Mouse (Mus musculus): ENCODE data around the gene Rnf227. TPM values are rescaled to one million over a fixed set of nuclear protein-coding genes. Genes with fewer than 3 reads are reported as not detected.

Rnf227 gene
- polyA plus RNA-seq, 1 experiment from 2014 or later = 6.6 TPM

GRCm38 (mm10) chr11:69366157-69366854 is 26.0 kb downstream of the Rnf227 start:
- 1% methylated on average over 26 of the region's 26 CpGs for WGBS
- H3K4me2 ChIP-seq = peak overlapping the region; percentile 97
- ATAC-seq (replicated peaks; ENCODE audit: insufficient number of reproducible peaks, insufficient read depth, low FRiP score, low read depth) = peak; percentile 83
- peaks cover 18% of the 10 kb centered on the region for H3K36me3 ChIP-seq
- H3K9ac ChIP-seq = peak overlapping the region; percentile 51
- no peaks in the 10 kb centered on the region for H3K27me3 ChIP-seq
- peaks cover 53% of the 10 kb centered on the region for H3K4me1 ChIP-seq (replicated peaks)
- H3K9me3 ChIP-seq (replicated peaks) = no peaks in the 10 kb centered on the region
- H3K27ac ChIP-seq = peak overlapping the region; percentile 97
- peak overlapping the region; percentile 82 for H3K4me3 ChIP-seq

DNA sequence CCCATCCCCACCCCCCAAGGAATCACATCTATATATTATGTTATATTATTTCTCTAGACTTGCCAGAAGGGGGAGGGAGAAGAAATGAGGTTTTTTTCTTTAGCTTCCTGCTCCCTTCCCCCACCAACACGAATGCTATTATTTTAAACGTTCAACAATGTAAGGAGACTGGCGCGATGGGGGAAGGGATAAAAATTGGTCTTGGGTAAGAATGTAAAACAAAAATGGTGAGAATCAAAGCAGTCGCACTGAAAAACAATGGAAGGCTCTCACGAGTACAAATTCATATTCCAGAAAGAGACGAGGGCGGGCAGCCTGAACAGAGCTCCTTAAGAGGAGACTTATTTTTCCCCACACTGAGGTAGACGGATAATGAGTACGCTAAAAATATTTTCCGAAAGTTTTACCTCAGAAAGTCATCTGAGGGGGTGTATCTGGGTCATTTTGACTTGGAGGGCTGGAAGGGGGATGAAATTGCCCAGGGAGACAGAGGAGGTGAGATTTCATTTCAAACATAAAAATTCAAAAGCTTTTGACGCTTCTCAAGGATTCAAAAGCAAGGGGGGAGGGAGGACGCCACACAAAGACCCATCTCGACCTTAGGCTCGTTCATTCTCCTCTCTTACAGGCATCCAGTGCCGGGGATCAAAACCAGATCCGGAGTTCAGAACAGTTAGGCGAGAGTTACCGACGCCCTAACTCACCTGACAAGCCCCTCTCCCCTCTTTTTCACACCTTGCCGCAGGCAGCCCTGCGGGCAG is 26.8 kb downstream of the Rnf227 start:
- ATAC-seq (replicated peaks; ENCODE audit: insufficient number of reproducible peaks, insufficient read depth, low FRiP score, low read depth) = no peak

DNA sequence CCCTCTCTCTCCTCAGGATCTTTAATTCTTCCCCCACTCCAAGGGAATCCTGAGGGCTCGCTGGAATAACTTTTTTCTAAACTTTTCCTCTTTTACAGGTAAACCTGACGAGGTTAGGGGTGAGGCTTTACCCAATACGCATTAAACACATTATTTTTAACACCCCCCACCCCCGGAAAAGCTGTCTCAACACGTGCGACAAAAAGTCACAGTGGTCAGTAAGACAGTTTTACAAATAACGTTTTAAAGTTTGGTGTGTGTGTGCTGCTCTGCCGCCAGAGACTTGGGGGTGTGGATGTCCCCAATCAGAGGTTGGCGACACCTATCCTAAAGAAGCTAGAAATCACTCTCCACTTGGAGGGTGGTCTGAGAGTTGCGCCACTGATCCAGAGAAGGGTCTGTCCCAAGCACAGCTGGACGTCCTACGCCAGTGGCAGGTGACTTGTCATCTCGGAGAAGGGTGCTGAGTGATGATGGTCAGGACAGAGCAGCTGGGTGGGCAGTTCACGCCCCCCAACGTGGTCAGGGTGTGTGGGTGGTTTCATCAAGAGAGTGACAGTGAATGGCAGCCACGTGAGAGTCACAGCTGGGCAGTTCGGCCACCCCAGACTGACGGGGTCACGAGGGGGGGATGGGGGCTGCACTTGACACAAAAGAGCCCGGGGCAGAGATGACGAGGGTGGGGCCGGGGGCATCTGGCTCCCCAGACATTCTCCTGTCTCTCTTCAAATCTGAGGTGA is 27.5 kb downstream of the Rnf227 start:
- H3K4me3 ChIP-seq = peak overlapping the region; percentile 82
- H3K27ac ChIP-seq = peak overlapping the region; percentile 97
- peak overlapping the region; percentile 97 for H3K4me2 ChIP-seq
- under 1% methylated on average over 22 of the region's 22 CpGs for WGBS
- H3K36me3 ChIP-seq = peaks cover 7% of the 10 kb centered on the region
- H3K9ac ChIP-seq = peak overlapping the region; percentile 95
- peaks cover 67% of the 10 kb centered on the region for H3K4me1 ChIP-seq (replicated peaks)
- 0 out of 2 replicates have a peak, but pooled peaks have one; percentile 2 for ATAC-seq (replicated peaks; ENCODE audit: insufficient number of reproducible peaks, insufficient read depth, low FRiP score, low read depth)
- H3K9me3 ChIP-seq (replicated peaks) = no peaks in the 10 kb centered on the region
- H3K27me3 ChIP-seq = no peaks in the 10 kb centered on the region

More for the DNA sequence above, 26.8 kb downstream of the Rnf227 start:
- Histone ChIP-seq H3K4me3 (peak overlapping the region; percentile 82), H3K36me3 (peaks cover 11% of the 10 kb centered on the region), H3K27ac (peak overlapping the region; percentile 97), H3K4me1 (replicated peaks) (peaks cover 60% of the 10 kb centered on the region), H3K4me2 (peak overlapping the region; percentile 97), H3K27me3 (no peaks in the 10 kb centered on the region), H3K9me3 (replicated peaks) (no peaks in the 10 kb centered on the region), H3K9ac (peak overlapping the region; percentile 95)
- WGBS = 2% methylated on average over 22 of the region's 22 CpGs

DNA sequence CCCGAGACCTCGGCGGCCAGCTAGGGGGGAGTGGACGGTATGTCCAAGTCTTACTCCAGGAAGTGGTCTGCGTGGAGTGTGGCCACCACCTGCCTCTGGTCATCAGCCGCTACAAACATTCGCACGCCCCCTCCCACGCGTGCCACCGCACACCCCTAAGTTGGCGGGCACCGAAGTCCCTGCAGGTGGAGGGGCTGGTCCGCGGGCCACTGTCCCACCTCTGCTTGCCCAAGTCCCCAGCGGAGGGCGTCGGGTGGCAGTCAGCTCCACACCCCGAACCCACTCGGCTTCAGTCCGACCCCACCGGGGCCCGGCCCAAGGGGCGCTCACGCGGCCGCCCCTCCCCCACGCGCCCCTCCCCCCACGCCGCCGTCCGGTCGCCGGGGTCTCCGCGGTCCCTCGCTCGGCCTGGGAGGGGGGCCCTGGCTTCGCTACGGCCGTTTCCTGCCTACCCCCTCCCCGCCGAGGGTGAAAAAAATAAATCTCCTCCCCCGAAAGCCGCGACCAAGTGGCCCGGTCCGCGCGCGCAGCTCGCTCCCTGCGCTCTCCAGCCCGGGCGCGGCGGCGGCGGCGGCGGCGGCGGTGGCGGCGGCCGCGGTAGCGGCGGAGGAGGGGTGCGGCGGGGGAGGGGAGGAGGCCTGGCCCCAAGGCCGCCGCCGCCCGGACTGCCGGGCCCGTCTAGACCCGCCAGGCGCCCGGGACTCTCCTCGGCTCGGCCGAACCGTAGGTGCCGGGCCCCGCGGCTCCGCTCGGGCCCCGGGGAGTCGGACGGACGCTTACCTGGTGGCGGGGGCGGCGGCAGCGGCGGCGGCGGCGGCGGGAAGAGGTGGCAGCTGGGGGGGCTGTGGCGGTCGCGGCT is 28.3 kb downstream of the Rnf227 start:
- Histone ChIP-seq H3K36me3 (no peaks in the 10 kb centered on the region), H3K9me3 (replicated peaks) (no peaks in the 10 kb centered on the region), H3K27ac (peak overlapping the region; percentile 97), H3K4me3 (peak overlapping the region; percentile 82), H3K4me1 (replicated peaks) (peaks cover 67% of the 10 kb centered on the region), H3K9ac (peak overlapping the region; percentile 95), H3K4me2 (peak overlapping the region; percentile 97), H3K27me3 (no peaks in the 10 kb centered on the region)
- no peak for ATAC-seq (replicated peaks; ENCODE audit: insufficient number of reproducible peaks, insufficient read depth, low FRiP score, low read depth)
- under 1% methylated on average over 69 of the region's 106 CpGs for WGBS

GRCm38 (mm10) chr11:69369215-69369989 is 29.1 kb downstream of the Rnf227 start, which contains the start of gene Chd3:
Gene Chd3, minus strand, starts transcription at chr11:69369406.
- H3K4me1 ChIP-seq (replicated peaks) = peaks cover 63% of the 10 kb centered on the region
- H3K4me2 ChIP-seq = peak within 1 kb of the TSS; percentile 97
- H3K9ac ChIP-seq = peak within 1 kb of the TSS; percentile 95
- H3K36me3 ChIP-seq = no peaks in the 10 kb centered on the region
- H3K4me3 ChIP-seq = peak within 1 kb of the TSS; percentile 82
- H3K27ac ChIP-seq = peak within 1 kb of the TSS; percentile 97
- no peak for ATAC-seq (replicated peaks; ENCODE audit: insufficient number of reproducible peaks, insufficient read depth, low FRiP score, low read depth)
- no peaks in the 10 kb centered on the region for H3K27me3 ChIP-seq
- H3K9me3 ChIP-seq (replicated peaks) = no peaks in the 10 kb centered on the region
- WGBS = 5% methylated on average over 9 of the region's 34 CpGs

GRCm38 (mm10) chr11:69369990-69370816 is 29.9 kb downstream of the Rnf227 start:
- Histone ChIP-seq H3K4me2 (peak overlapping the region; percentile 97), H3K9me3 (replicated peaks) (no peaks in the 10 kb centered on the region), H3K27me3 (no peaks in the 10 kb centered on the region), H3K36me3 (no peaks in the 10 kb centered on the region), H3K9ac (peak overlapping the region; percentile 95; the same call in 1 of the 2 replicates), H3K27ac (peak overlapping the region; percentile 97), H3K4me1 (replicated peaks) (peaks cover 55% of the 10 kb centered on the region), H3K4me3 (peak overlapping the region; percentile 82)
- ATAC-seq (replicated peaks; ENCODE audit: insufficient number of reproducible peaks, insufficient read depth, low FRiP score, low read depth) = no peak
- WGBS = 36% methylated on average over 2 of the region's 2 CpGs

GRCm38 (mm10) chr11:69370817-69371215 is 30.6 kb downstream of the Rnf227 start:
- ATAC-seq (replicated peaks; ENCODE audit: insufficient number of reproducible peaks, insufficient read depth, low FRiP score, low read depth) = no peak
- peak overlapping the region; percentile 6; the same call in 1 of the 2 replicates for H3K9ac ChIP-seq
- H3K36me3 ChIP-seq = 0 out of 2 replicates have a peak, but pooled peaks cover 3% of the 10 kb centered on the region
- H3K4me1 ChIP-seq (replicated peaks) = peaks cover 48% of the 10 kb centered on the region
- peak overlapping the region; percentile 32; the same call in 1 of the 2 replicates for H3K4me2 ChIP-seq
- H3K27ac ChIP-seq = peak overlapping the region; percentile 56
- WGBS = 34% methylated on average over 9 of the region's 9 CpGs
- H3K27me3 ChIP-seq = no peaks in the 10 kb centered on the region
- no peaks in the 10 kb centered on the region for H3K9me3 ChIP-seq (replicated peaks)
- no peak overlapping the region for H3K4me3 ChIP-seq

DNA sequence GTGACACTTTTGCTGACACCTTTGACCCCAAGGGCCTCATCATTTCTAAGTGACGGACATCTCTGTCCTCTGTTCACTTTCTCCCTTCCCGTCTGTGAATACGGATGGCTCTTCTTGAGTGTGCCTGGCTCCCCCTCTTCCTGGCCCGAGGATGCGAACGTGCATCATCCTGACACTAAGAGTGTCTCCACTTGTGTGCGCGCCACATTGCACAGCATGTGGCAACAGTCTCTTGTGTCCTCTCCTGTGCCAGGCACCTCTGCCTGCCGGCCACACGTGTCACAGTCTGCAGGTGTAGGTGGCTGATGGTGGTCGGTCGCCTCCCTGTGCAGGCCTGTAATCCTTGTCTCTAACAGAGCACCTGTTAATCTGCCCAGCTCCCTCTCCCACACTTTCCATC is 31.3 kb downstream of the Rnf227 start:
- Histone ChIP-seq H3K27ac (peak overlapping the region; percentile 69; the same call in 1 of the 2 replicates), H3K36me3 (0 out of 2 replicates have a peak, but pooled peaks cover 3% of the 10 kb centered on the region), H3K9me3 (replicated peaks) (no peaks in the 10 kb centered on the region), H3K4me1 (replicated peaks) (peaks cover 42% of the 10 kb centered on the region), H3K27me3 (no peaks in the 10 kb centered on the region), H3K4me3 (no peak overlapping the region), H3K4me2 (0 out of 2 replicates have a peak overlapping the region, but pooled peaks have one; percentile 16), H3K9ac (no peak overlapping the region)
- no peak for ATAC-seq (replicated peaks; ENCODE audit: insufficient number of reproducible peaks, insufficient read depth, low FRiP score, low read depth)
- 56% methylated on average over 12 of the region's 12 CpGs for WGBS

DNA sequence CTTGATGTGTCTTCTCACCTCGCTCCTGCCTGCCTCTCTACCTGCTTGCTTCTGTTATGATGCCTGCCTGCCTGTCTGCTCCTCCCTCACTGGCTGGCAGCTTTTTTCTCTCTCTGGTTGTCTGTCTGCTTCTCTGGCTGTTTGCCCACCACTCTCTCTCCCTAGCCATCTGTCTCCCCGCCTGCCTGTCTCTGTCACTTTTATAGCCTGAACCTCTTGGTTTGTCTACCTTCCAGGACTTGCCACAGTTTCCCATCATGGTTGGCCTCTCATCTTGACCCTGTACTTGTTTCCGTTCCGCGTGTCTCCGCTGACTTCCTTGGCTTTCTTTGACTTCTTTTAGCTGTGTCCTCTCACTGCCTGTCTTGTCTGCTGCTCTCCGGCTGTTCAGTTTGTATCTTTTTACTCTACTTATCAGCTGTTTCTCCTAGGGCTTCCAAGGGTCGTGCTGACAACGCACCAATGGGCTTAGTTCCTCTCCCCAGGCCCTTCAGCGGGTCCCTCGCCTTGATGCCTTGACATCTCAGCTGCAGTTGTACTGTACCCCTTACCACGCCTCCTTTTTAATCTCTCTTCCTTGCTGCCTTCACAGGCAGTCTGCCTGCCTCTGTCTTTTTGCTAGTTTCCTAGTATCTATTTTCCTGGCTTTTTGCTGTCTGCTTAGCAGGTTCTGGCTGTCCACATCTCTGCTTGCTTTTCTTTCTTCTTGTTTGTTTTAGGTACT is 32.0 kb downstream of the Rnf227 start:
- Histone ChIP-seq H3K4me2 (peak overlapping the region; percentile 16; the same call in 1 of the 2 replicates), H3K4me1 (replicated peaks) (peaks cover 36% of the 10 kb centered on the region), H3K4me3 (0 out of 2 replicates have a peak overlapping the region, but pooled peaks have one; percentile 11), H3K27ac (peak overlapping the region; percentile 69), H3K36me3 (0 out of 2 replicates have a peak, but pooled peaks cover 3% of the 10 kb centered on the region), H3K9me3 (replicated peaks) (no peaks in the 10 kb centered on the region), H3K9ac (no peak overlapping the region), H3K27me3 (no peaks in the 10 kb centered on the region)
- ATAC-seq (replicated peaks; ENCODE audit: insufficient number of reproducible peaks, insufficient read depth, low FRiP score, low read depth) = no peak
- 22% methylated on average over 12 of the region's 12 CpGs for WGBS

Measured in heart, embryonic 15.5 days (tissue).